In the genomic region with DNA sequence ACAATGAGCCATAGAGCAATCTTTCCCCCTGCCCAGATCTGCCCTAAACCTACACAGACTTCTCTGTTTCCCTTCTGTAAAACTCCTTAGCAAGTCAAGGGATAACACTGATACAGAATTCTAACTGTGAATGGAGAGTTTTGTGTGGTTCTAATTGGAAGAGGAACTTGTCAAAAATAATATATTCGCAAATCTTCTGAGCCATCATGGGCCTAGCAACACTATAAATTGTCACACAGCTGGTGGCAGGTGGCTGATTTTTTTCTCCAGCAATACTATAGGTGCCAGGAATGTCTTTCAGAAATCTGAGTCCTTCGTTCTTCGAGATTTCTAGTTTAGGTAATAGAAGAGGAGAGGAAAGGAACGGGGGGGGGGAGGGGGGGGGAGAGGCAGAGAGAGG, we compare ENCODE assay signal across 18 mouse cellular contexts.
"Had no signal": no experiment of that assay in that cellular context is flagged by ENCODE, and none has a peak within 500 bp of the region (broad histone marks: within the 10 kb centered on the region; RNA-seq: fewer than 3 reads in every experiment).

No protein-coding gene starts in this region.

- H3K9ac ChIP-seq: liver, embryonic 14.5 days; lung, embryonic 14.5 days; midbrain, embryonic 12.5 days; midbrain, embryonic 15.5 days; neural tube, embryonic 13.5 days; neural tube, embryonic 15.5 days had no signal

- H3K27me3 ChIP-seq: midbrain, embryonic 12.5 days; midbrain, embryonic 15.5 days; neural tube, embryonic 13.5 days; neural tube, embryonic 15.5 days had no signal

- H3K27ac ChIP-seq: liver, embryonic 14.5 days; midbrain, embryonic 10.5 days; midbrain, embryonic 12.5 days; midbrain, embryonic 15.5 days; neural tube, embryonic 13.5 days; neural tube, embryonic 15.5 days had no signal

- DNase-seq: lung, adult 18-20 months; lung, embryonic 14.5 days; lung, postnatal 10 days; lung, postnatal 4 days; right cerebral cortex, adult 18-20 months; right cerebral cortex, postnatal 25 days; right cerebral cortex, postnatal 4 days; spleen, adult 18-20 months; thymus, adult 18-20 months; thymus, postnatal 14 days; thymus, postnatal 36 days had no signal

- H3K4me3 ChIP-seq: midbrain, embryonic 10.5 days; midbrain, embryonic 12.5 days; midbrain, embryonic 15.5 days; myocyte; neural tube, embryonic 13.5 days; neural tube, embryonic 15.5 days had no signal

- H3K9me3 ChIP-seq: midbrain, embryonic 10.5 days; midbrain, embryonic 12.5 days; midbrain, embryonic 15.5 days; neural tube, embryonic 13.5 days; neural tube, embryonic 15.5 days had no signal

- H3K4me1 ChIP-seq: midbrain, embryonic 12.5 days; midbrain, embryonic 15.5 days; neural tube, embryonic 13.5 days; neural tube, embryonic 15.5 days had no signal

- H3K36me3 ChIP-seq: midbrain, embryonic 10.5 days; midbrain, embryonic 12.5 days; midbrain, embryonic 15.5 days; neural tube, embryonic 13.5 days; neural tube, embryonic 15.5 days had no signal

- ATAC-seq: midbrain, embryonic 15.5 days had no signal

- H3K4me2 ChIP-seq: lung, embryonic 14.5 days; midbrain, embryonic 12.5 days; midbrain, embryonic 15.5 days; neural tube, embryonic 13.5 days; neural tube, embryonic 15.5 days had no signal
